8 mouse cellular contexts compared by ENCODE assay signal in the genomic region with DNA sequence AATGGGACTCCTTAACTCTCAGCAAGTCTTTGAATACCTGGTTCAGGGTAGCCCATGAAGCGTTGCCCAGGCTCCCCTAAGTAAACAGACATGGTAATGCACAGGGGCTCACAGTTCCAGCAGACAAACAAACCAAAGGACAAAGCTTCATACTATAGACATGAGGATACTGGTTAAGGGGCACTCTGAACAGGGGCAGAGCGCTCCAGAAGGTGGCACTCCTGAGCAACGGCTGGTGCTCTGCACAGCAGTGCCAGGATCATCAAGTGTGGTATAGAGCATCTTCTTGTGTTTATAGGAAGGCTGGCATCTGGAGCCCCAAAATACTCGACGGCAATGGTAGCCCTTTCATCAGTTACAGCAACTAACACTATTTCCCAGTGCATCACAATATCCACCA. TPM values are rescaled to one million over a fixed set of nuclear protein-coding genes. Genes with fewer than 3 reads are reported as not detected.
DNase-seq lines count a peak whose midpoint lies in the region; ATAC-seq lines count a peak whose summit lies in the region.

No protein-coding gene starts in this region.

- no peak overlapping the region for H3K4me3 ChIP-seq in hindbrain, embryonic 14.5 days (replicated peaks; ENCODE audit: low read length)
- no peak overlapping the region for H3K4me3 ChIP-seq in hindbrain, embryonic 13.5 days

- H3K4me2 ChIP-seq in hindbrain, embryonic 14.5 days (replicated peaks), result no peak overlapping the region
- H3K4me2 ChIP-seq in hindbrain, embryonic 13.5 days, result no peak overlapping the region

- no peaks in the 10 kb centered on the region for H3K27me3 ChIP-seq in hindbrain, embryonic 14.5 days (ENCODE audit: control insufficient read depth, insufficient read depth, low read length)
- H3K27me3 ChIP-seq in hindbrain, embryonic 13.5 days, result no peaks in the 10 kb centered on the region

- no peaks in the 10 kb centered on the region for H3K9me3 ChIP-seq in hindbrain, embryonic 14.5 days (ENCODE audit: control insufficient read depth, low read length)
- H3K9me3 ChIP-seq in hindbrain, embryonic 13.5 days, result no peaks in the 10 kb centered on the region

- no peak overlapping the region for H3K9ac ChIP-seq in hindbrain, embryonic 14.5 days
- H3K9ac ChIP-seq in hindbrain, embryonic 13.5 days, result no peak overlapping the region

- peak; percentile 69 for DNase-seq in hindbrain, embryonic 14.5 days (ENCODE audit: low spot score)
- peak; percentile 59 to 60 for DNase-seq in B cell, adult 2 months
- DNase-seq in MN1 (ENCODE audit: low spot score), result peak; percentile 56
- DNase-seq in cerebellum, postnatal 10 days, result peak; percentile 82 to 83
- peak; percentile 44 for DNase-seq in kidney, postnatal 14 days
- DNase-seq in naive thymus-derived CD4-positive, alpha-beta T cell, adult 2 months (ENCODE audit: low read depth), result peak; percentile 57
- no peak for DNase-seq in yolk sac, embryonic 10.5 days (ENCODE audit: low spot score)

- WGBS in hindbrain, embryonic 14.5 days, result 83% methylated on average over 5 of the region's 5 CpGs
- 86% methylated on average over 5 of the region's 5 CpGs for WGBS in hindbrain, embryonic 13.5 days

- peaks cover 92% of the 10 kb centered on the region for H3K36me3 ChIP-seq in hindbrain, embryonic 14.5 days (replicated peaks; ENCODE audit: control insufficient read depth, insufficient read depth)
- peaks cover 94% of the 10 kb centered on the region for H3K36me3 ChIP-seq in hindbrain, embryonic 13.5 days

- 0 out of 2 replicates have a peak, but pooled peaks have one; percentile 59 for ATAC-seq in hindbrain, embryonic 14.5 days (ENCODE audit: low FRiP score)
- no peak for ATAC-seq in hindbrain, embryonic 13.5 days (ENCODE audit: low FRiP score)

- H3K4me1 ChIP-seq in hindbrain, embryonic 14.5 days (replicated peaks; ENCODE audit: control insufficient read depth, insufficient read depth, low read length), result no peaks in the 10 kb centered on the region
- H3K4me1 ChIP-seq in hindbrain, embryonic 13.5 days (replicated peaks), result no peaks in the 10 kb centered on the region

- no peak overlapping the region for H3K27ac ChIP-seq in hindbrain, embryonic 14.5 days
- no peak overlapping the region for H3K27ac ChIP-seq in hindbrain, embryonic 13.5 days

RNA-seq across cellular contexts. Expression of a gene that starts 10.0 kb away (rescaled TPM):
- polyA plus RNA-seq in hindbrain, embryonic 14.5 days (2014; fragmentation: Nextera tagmentation; extraction: Ambion mirVana), result 74.2 and 76.6 TPM in 2 replicates
- 68.1 and 70.1 TPM in 2 replicates for polyA plus RNA-seq in hindbrain, embryonic 13.5 days (2015; fragmentation: Nextera tagmentation; extraction: Ambion mirVana)
